Mouse (Mus musculus) kidney, adult 2 months (tissue): ENCODE measurements around the gene R3hdm4. TPM values are rescaled to one million over a fixed set of nuclear protein-coding genes. Genes with fewer than 3 reads are reported as not detected.
"Not testable (repeated sequence)": the region's sequence is repeated elsewhere in the genome, so short reads cannot be mapped to it uniquely, and the experiment has no call there.

Experiments
- DNase-seq: peaks from one replicate; pipeline ENCODE4 v3.0.0; 2021
- H3K27ac ChIP-seq: fragments of 200-500 bp; 2 replicates; pipeline ENCODE4 v1.5.1; 2012; ENCODE audit warnings: low read depth, low read length, control low read depth, inconsistent platforms; ENCODE audit not compliant: insufficient read depth
- H3K27me3 ChIP-seq: fragments of 200-500 bp; replicated peaks from 2 replicates; pipeline ENCODE4 v1.6.1; 2012; ENCODE audit warnings: mild to moderate bottlenecking, moderate library complexity, low read length, inconsistent platforms; ENCODE audit not compliant: control insufficient read depth, insufficient read depth
- H3K36me3 ChIP-seq: fragments of 200-500 bp; 2 replicates; pipeline ENCODE4 v1.6.1; 2012; ENCODE audit warnings: mild to moderate bottlenecking, moderate library complexity, low read length, inconsistent platforms; ENCODE audit not compliant: control insufficient read depth, insufficient read depth
- H3K4me1 ChIP-seq: fragments of 200-500 bp; 2 replicates; pipeline ENCODE4 v1.6.1; 2011; ENCODE audit warnings: low read length; ENCODE audit not compliant: control insufficient read depth, insufficient read depth
- H3K4me3 ChIP-seq: fragments of 200-500 bp; 2 replicates; pipeline ENCODE4 v1.5.1; 2011; ENCODE audit warnings: mild to moderate bottlenecking, low read depth, low read length, control low read depth; ENCODE audit not compliant: insufficient read depth
- CTCF ChIP-seq: fragments of 200-500 bp; conservative IDR thresholded peaks from 2 replicates; pipeline ENCODE4 v1.5.1; 2011; ENCODE audit warnings: low read depth, mild to moderate bottlenecking, control low read depth, low read length, moderate library complexity, mixed read lengths; ENCODE audit not compliant: insufficient read depth, insufficient read length
- POLR2A ChIP-seq: fragments of 200-500 bp; IDR thresholded peaks from one replicate; pipeline ENCODE4 v1.6.1; 2011; ENCODE audit warnings: low read depth, low read length, control low read depth
- WGBS: fragments of 180-500 bp; shearing (Covaris S2); methylation state at CpG from one replicate; pipeline ENCODE4 v1.1.7; 2018; 5-methylcytosine and 5-hydroxymethylcytosine counted together
- polyA plus RNA-seq: library from polyadenylated mRNA; depleted of rRNA; stranded (reverse); fragments of >200 nt; gene quantifications from 2 replicates; pipeline ENCODE4 v1.2.3, GENCODE M21; 2012

The R3hdm4 gene
- polyA plus RNA-seq, 1 experiment, result 154 TPM

DNA sequence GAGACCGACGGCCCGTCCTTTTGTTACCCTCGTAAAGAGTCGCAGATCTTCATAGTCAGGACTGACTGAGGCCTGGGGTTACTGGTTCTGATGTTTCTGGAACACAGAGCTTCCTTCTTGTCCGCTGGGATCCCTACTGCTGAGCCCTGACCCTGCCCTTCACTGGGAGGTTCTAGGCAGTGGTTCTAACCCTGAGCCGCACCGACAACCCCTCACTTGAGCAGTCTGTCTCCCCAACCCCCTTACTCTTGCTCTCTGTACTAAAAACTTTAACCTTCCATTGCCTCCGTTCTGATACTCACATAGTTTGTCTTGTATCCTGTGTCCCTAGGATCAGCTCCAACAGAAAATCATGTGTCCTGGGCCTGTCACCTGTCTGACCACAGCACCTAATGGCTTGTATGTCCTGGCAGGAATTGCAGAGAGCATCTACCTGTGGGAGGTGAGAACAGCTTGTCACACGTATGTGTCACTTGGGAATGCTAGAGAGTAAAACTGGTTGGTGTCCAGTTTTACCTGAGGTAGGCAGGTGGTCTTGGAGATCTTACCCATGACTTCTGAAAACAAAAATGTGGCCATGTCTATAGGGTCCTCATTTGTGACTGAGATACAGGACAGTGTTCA is 39.8 kb upstream of the R3hdm4 start:
- no peak for DNase-seq
- Histone ChIP-seq H3K27me3 (no peaks in the 10 kb centered on the region), H3K4me1 (peaks cover 5% of the 10 kb centered on the region; the same call in 1 of the 2 replicates), H3K36me3 (no peaks in the 10 kb centered on the region), H3K27ac (no peak overlapping the region), H3K4me3 (peak overlapping the region; percentile 85)
- TF ChIP-seq CTCF (no peak), POLR2A (no peak)
- WGBS, result 7% methylated on average over 10 of the region's 10 CpGs

DNA sequence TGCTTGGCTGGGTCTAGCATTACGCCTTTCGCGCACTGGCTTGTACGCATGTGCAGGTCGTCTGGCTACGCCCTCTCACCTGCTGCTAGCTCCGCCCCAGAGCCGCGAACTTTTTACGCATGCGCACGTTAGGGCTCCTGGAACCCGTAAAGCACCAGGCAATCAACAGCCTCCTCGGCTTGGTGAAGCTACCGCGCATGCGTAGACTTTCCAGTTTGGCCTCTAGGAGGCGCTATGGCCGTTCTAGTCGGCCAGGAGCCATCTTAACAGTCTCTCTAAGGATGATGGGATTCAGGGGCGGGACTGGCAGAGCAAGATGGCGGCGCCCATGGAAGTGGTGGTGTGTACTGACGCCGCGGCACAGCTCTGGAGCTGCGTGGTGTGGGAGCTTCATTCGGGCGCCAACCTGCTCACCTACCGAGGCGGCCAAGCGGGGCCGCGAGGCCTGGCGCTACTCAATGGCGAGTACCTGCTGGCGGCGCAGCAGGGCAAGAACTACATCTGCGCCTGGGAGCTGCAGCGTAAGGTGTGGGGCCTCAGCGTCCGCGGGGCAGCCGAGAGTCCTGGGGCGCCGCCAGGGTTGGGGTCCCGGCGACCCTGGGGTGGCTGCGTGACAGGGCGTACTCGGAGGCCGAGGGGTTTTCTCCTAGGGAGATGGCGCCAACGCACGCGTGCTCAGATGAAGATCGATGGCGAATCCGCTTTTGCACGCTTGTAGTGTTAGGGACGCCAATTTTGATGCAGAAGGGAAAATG is 39.0 kb upstream of the R3hdm4 start, which contains the start of gene Wdr18:
TSS of gene Wdr18 (plus strand) at position 306 of the 755 bp plus-strand sequence.
- peak; percentile 100 for DNase-seq
- H3K4me3 ChIP-seq, result peak within 1 kb of the TSS; percentile 85
- H3K36me3 ChIP-seq, result no peaks in the 10 kb centered on the region
- TF ChIP-seq POLR2A (no peak), CTCF (peak; percentile 99)
- no peaks in the 10 kb centered on the region for H3K27me3 ChIP-seq
- H3K4me1 ChIP-seq, result peaks cover 5% of the 10 kb centered on the region; the same call in 1 of the 2 replicates
- H3K27ac ChIP-seq, result peak within 1 kb of the TSS; percentile 15; the same call in 1 of the 2 replicates
- under 1% methylated on average over 61 of the region's 61 CpGs for WGBS

DNA sequence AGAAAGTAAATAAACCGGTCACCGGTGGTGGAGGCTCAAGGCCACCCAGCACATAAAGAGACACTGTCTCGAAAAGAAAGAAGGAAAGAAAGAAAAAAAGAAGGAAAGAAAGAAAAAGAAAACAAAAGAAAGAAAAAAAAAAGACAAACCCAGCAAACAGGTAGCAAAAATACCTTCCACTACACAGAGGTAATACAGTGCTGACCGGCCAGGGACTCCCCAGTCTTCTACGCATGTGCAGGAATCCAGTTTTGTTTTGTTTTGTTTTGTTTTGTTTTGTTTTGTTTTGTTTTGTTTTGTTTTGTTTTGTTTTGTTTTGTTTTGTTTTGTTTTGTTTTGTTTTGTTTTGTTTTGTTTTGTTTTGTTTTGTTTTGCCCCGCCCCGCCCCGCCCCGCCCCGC is 38.4 kb upstream of the R3hdm4 start:
- peak overlapping the region; percentile 15; the same call in 1 of the 2 replicates for H3K27ac ChIP-seq
- WGBS, result 22% methylated on average over 10 of the region's 10 CpGs
- not testable (repeated sequence) for H3K36me3 ChIP-seq, DNase-seq, H3K27me3 ChIP-seq, H3K4me3 ChIP-seq, H3K4me1 ChIP-seq

- DNase-seq, result peak; percentile 92
Observed at GRCm38 (mm10) chr10:79958140-79958816, 37.3 kb upstream of the R3hdm4 start.

DNA sequence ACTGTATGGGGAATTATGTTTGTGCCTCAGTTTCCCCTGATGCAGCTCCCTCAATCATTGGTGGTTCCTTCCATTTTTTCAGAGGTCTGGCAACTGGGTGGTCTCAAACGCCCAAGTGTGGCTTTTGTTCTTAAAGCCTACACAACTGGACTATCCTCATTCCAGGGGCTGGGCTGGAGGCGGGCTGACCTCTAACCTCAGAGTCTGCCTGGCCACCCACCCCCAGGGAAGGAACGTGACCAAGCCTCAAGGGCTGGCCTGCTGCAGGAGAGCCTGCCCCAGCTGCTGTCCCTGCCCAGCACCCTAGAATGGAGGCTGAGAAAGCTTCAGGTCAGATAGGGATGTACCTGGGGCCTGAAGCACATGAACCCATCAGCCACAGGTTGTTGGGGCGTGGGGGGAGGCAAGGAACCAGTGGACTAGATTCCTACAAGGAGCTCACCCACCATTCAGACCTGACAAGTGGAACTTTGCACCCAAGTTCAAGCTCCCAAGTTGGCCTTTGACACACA is 35.7 kb upstream of the R3hdm4 start:
- H3K27ac ChIP-seq, result no peak overlapping the region
- TF ChIP-seq CTCF, result no peak
- TF ChIP-seq POLR2A, result no peak
- WGBS, result 59% methylated on average over 4 of the region's 4 CpGs
- no peaks in the 10 kb centered on the region for H3K36me3 ChIP-seq
- no peak for DNase-seq
- H3K4me3 ChIP-seq, result no peak overlapping the region
- H3K27me3 ChIP-seq, result no peaks in the 10 kb centered on the region
- peaks cover 5% of the 10 kb centered on the region; the same call in 1 of the 2 replicates for H3K4me1 ChIP-seq

More at GRCm38 (mm10) chr10:79958140-79958816, 37.3 kb upstream of the R3hdm4 start:
- 6% methylated on average over 21 of the region's 21 CpGs for WGBS
- no peaks in the 10 kb centered on the region for H3K36me3 ChIP-seq
- H3K4me3 ChIP-seq, result no peak overlapping the region
- peaks cover 5% of the 10 kb centered on the region; the same call in 1 of the 2 replicates for H3K4me1 ChIP-seq
- peak overlapping the region; percentile 22; the same call in 1 of the 2 replicates for H3K27ac ChIP-seq
- TF ChIP-seq CTCF, result peak; percentile 99; the same call in 1 of the 2 replicates
- TF ChIP-seq POLR2A, result no peak
- no peaks in the 10 kb centered on the region for H3K27me3 ChIP-seq

GRCm38 (mm10) chr10:79955691-79956090 is 34.7 kb upstream of the R3hdm4 start:
- Histone ChIP-seq H3K36me3 (no peaks in the 10 kb centered on the region), H3K27me3 (no peaks in the 10 kb centered on the region), H3K27ac (no peak overlapping the region), H3K4me3 (no peak overlapping the region), H3K4me1 (peaks cover 3% of the 10 kb centered on the region; the same call in 1 of the 2 replicates)
- TF ChIP-seq POLR2A (no peak), CTCF (no peak)
- WGBS, result 83% methylated on average over 9 of the region's 9 CpGs
- DNase-seq, result no peak

- Histone ChIP-seq H3K4me1 (peaks cover 10% of the 10 kb centered on the region; the same call in 1 of the 2 replicates), H3K36me3 (no peaks in the 10 kb centered on the region), H3K4me3 (no peak overlapping the region), H3K27ac (no peak overlapping the region), H3K27me3 (no peaks in the 10 kb centered on the region)
- peak; percentile 69 for TF ChIP-seq CTCF
- TF ChIP-seq POLR2A, result no peak
- 72% methylated on average over 6 of the region's 6 CpGs for WGBS
- DNase-seq, result peak; percentile 58
Observed at GRCm38 (mm10) chr10:79953946-79954345, 32.9 kb upstream of the R3hdm4 start.
